Mouse (Mus musculus) heart, adult 2 months (tissue): Measurements from ENCODE around the gene Arhgef19. TPM values are rescaled to one million over a fixed set of nuclear protein-coding genes. Genes with fewer than 3 reads are reported as not detected.
A peak's percentile ranks its signal among the peaks of the same experiment; 100 is the strongest.

Source experiments
- DNase-seq, 2 experiments: peaks; one replicate each; pipeline ENCODE4 v3.0.0; 2021
- H3K27ac ChIP-seq: fragments of 200-600 bp; 2 replicates; pipeline ENCODE4 v1.8.1; 2022
- H3K27me3 ChIP-seq: fragments of 200-500 bp; 2 replicates; pipeline ENCODE4 v1.6.1; 2012; ENCODE audit warnings: mild to moderate bottlenecking, low read length, inconsistent platforms, mixed read lengths; ENCODE audit not compliant: control insufficient read depth, insufficient read depth
- H3K36me3 ChIP-seq: fragments of 200-500 bp; 2 replicates; pipeline ENCODE4 v1.6.1; 2012; ENCODE audit warnings: low read length, inconsistent platforms; ENCODE audit not compliant: control insufficient read depth, insufficient read depth
- H3K4me1 ChIP-seq: fragments of 200-500 bp; 2 replicates; pipeline ENCODE4 v1.6.1; 2011; ENCODE audit warnings: low read length; ENCODE audit not compliant: control insufficient read depth, insufficient read depth
- H3K4me3 ChIP-seq: fragments of 200-600 bp; 2 replicates; pipeline ENCODE4 v1.8.1; 2022
- H3K79me2 ChIP-seq: fragments of 200-500 bp; replicated peaks from 2 replicates; pipeline ENCODE4 v1.6.1; 2012; ENCODE audit warnings: mild to moderate bottlenecking, inconsistent platforms, low read length, moderate library complexity, mixed read lengths; ENCODE audit not compliant: control insufficient read depth, insufficient read depth
- H3K9ac ChIP-seq: fragments of 200-500 bp; 2 replicates; pipeline ENCODE4 v1.6.1; 2012; ENCODE audit warnings: low read depth, mild to moderate bottlenecking, control low read depth, inconsistent platforms, low read length, mixed read lengths
- CTCF ChIP-seq: fragments of 200-600 bp; IDR thresholded peaks from 2 replicates; pipeline ENCODE4 v1.8.1; 2022; ENCODE audit warnings: antibody characterized with exemption, mild to moderate bottlenecking, moderate library complexity
- EP300 ChIP-seq: fragments of 200-500 bp; IDR thresholded peaks from 2 replicates; pipeline ENCODE4 v1.6.1; 2011; ENCODE audit warnings: low read depth, low read length, control low read depth; ENCODE audit not compliant: insufficient read depth
- POLR2A ChIP-seq: fragments of 200-500 bp; IDR thresholded peaks from 2 replicates; pipeline ENCODE4 v1.6.1; 2011; ENCODE audit warnings: mild to moderate bottlenecking, low read depth, low read length, control low read depth; ENCODE audit not compliant: insufficient read depth
- WGBS: fragments of 180-500 bp; shearing (Covaris S2); methylation state at CpG from one replicate; pipeline ENCODE4 v1.1.7; 2018; 5-methylcytosine and 5-hydroxymethylcytosine counted together
- intact Hi-C: fragments of 180-260 bp; cut with DNase I; formaldehyde crosslinking; loops from one replicate; pipeline ENCODE4 v1.15.1; 2025
- polyA plus RNA-seq: library from polyadenylated mRNA; depleted of rRNA; stranded (reverse); fragments of >200 nt; gene quantifications from 2 replicates; pipeline ENCODE4 v1.2.3, GENCODE M21; 2012
- total RNA-seq, 2 experiments: library from RNA; stranded (reverse); gene quantifications; 2 replicates each; pipeline ENCODE4 v1.2.3; 2021

Gene Arhgef19
- total and polyA plus RNA-seq, 3 experiments: 22.4 to 40.1 (median 37.7) TPM

DNA sequence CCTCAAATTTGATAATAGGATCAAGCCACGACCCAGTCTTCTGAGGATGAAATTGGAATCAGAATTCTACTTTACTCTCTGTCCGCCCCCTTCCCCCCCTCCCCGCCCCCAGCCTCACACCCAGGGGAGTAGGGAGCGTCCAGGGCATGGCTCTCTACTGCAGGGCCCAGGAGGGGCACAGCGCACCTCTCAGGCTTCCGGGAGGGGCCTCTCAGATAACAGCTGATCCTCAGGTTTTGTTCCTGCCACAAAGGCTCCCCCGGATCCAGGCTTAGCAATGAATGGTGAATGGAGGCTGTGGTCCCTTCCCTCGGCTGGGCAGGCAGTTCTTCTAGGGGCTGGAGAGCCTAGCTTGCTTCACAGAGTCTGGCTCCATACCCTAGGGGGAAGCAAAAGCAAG lies 45.8 kb downstream of the Arhgef19 start:
- no peak for TF ChIP-seq EP300
- TF ChIP-seq CTCF: no peak
- TF ChIP-seq POLR2A: no peak
- intact Hi-C loops: loop anchor here (2.0 kb wide), 1 partner anchor 16 kb away; the partner anchor contains the start of gene Epha2
- Histone ChIP-seq H3K4me3 (no peak overlapping the region), H3K9ac (no peak overlapping the region), H3K79me2 (no peaks in the 10 kb centered on the region), H3K36me3 (no peaks in the 10 kb centered on the region), H3K4me1 (peaks cover 15% of the 10 kb centered on the region), H3K27me3 (no peaks in the 10 kb centered on the region), H3K27ac (no peak overlapping the region)
- DNase-seq: no peak
- WGBS: 81% methylated on average over 8 of the region's 8 CpGs

DNA sequence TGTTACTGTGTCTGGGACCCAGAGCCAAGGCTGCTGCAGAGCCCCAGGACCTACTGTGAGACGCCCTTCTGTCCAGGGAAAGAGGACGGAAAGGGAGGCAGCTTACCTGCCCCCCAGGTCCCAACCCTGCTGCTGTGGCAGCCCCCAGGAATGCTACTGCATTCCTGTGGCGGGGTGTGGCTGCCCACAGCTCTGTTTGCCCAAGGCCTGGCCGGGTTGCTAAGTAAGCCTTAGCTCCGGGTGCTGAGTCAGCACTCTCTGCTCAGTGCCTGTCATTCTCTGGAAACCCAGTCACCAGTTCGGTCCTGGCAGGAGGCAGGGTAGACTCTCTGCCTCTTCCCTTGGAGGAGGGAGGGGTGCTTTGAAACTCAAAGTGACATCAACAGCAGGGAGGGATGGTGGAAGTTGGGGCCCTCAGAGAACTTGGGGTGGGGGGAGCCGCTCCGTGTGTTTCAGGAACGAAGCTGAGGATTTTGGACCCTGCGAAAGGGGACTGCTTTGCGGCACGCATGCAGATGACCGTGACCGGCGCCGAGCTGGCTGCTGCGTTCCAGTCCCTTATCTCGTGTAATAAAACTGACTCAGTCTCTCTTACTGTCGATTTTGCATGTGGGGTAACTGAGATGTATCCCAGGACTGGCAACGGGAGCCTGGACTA lies 47.7 kb downstream of the Arhgef19 start:
- TF ChIP-seq EP300: no peak
- no peak for TF ChIP-seq CTCF
- TF ChIP-seq POLR2A: no peak
- no peak overlapping the region for H3K4me3 ChIP-seq
- DNase-seq: peak in 1 of 2 experiments; percentile 31

DNA sequence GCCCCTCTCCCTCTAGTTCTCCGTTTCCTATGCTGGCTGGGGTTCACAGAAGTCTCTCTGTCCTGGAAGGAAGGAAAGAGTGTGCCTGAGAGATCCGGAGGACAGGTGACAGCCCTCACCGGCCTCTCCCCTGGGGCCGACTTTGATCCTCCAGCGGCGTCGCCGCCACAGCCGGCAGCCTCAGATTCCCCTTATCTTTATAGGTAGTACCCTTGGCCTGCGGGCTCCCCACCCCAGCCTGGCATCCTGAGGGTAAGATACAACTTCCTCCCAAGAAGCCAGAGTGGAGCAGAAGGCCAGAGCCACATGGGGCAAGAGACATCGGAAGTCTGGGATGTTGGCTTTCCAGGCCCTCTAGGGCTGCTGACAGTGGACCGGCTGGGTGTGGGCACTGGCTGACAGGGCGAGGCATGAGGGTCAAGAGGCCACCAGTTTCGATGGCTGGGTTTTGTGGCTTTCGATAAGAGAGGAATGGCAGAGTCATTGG lies 48.3 kb downstream of the Arhgef19 start:
- no peak overlapping the region for H3K9ac ChIP-seq
- H3K79me2 ChIP-seq: no peaks in the 10 kb centered on the region
- no peaks in the 10 kb centered on the region for H3K36me3 ChIP-seq
- DNase-seq: peak in 1 of 2 experiments; percentile 18
- TF ChIP-seq EP300: no peak
- no peak overlapping the region for H3K27ac ChIP-seq
- intact Hi-C loops: no loop called here
- no peak overlapping the region for H3K4me3 ChIP-seq
- 30% methylated on average over 15 of the region's 15 CpGs for WGBS
- peaks cover 2% of the 10 kb centered on the region; the same call in 1 of the 2 replicates for H3K27me3 ChIP-seq
- peaks cover 4% of the 10 kb centered on the region; the same call in 1 of the 2 replicates for H3K4me1 ChIP-seq

More for the DNA sequence above, 47.7 kb downstream of the Arhgef19 start:
- no peaks in the 10 kb centered on the region for H3K79me2 ChIP-seq
- H3K4me1 ChIP-seq: peaks cover 6% of the 10 kb centered on the region
- peaks cover 2% of the 10 kb centered on the region; the same call in 1 of the 2 replicates for H3K27me3 ChIP-seq
- intact Hi-C loops: no loop called here
- H3K36me3 ChIP-seq: no peaks in the 10 kb centered on the region
- no peak overlapping the region for H3K27ac ChIP-seq
- 42% methylated on average over 20 of the region's 20 CpGs for WGBS
- no peak overlapping the region for H3K9ac ChIP-seq

DNA sequence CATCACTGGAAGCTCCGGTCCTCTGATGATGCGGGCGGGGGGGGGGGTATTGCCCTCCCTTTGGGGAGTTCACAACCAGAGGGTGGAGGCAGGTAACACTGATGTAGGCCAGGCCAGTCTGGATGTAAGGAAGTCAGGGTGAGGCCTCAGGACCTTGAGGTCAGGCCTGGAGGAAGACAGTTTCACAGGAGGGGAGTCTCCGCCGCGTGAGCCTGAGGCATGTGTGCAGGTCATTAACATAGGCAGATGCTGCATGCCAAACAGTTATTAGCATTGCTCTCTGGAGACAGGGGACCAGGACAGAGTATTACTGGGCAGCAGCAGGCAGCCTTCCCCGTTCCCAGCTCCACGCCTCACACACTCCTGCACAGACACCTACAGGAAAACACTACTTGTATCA lies 48.9 kb downstream of the Arhgef19 start:
- intact Hi-C loops: no loop called here

DNA sequence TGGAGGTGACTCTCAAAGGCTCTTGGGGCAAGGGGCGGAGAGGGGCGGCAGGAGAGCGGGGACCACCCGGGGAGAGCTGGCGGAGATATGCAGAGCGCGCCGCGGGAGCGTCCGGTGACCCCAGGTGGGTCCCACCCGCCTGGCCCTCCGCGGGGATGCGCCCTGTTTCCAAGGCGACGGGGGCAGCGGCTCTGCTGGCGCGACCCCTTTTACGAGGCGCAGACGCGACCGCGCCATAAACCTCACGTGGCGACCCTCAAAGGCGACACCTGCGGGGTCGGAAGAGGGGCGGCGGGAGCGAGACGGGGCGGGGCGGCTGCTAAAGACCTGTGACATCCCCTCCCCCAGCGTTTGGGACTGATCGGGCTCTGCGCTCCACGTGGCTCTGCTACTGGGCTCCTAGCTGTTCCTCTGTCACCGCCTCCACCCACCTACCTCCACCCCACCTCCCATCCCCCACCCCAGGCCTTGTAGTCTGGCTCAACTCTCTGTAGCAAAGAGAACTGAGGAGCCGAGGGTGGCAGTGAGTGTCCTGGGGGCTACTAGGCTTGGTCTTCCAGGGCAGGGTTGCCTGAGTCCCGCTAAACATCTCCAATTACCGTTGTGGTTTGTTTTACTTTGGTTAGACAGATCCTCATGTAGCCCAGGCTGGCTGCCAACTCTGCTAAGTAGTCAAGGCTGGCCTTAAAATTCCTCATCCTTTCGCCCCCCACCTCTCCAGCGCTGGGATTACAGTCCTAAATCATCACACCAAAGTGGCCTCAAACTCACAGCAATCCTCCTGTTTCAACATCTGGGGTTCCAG lies 52.5 kb downstream of the Arhgef19 start:
- intact Hi-C loops: no loop called here

More for the DNA sequence above, 48.9 kb downstream of the Arhgef19 start:
- Histone ChIP-seq H3K4me1 (peaks cover 4% of the 10 kb centered on the region; the same call in 1 of the 2 replicates), H3K4me3 (no peak overlapping the region), H3K27ac (no peak overlapping the region), H3K27me3 (peaks cover 2% of the 10 kb centered on the region; the same call in 1 of the 2 replicates), H3K9ac (no peak overlapping the region), H3K79me2 (no peaks in the 10 kb centered on the region), H3K36me3 (no peaks in the 10 kb centered on the region)
- TF ChIP-seq CTCF: no peak
- no peak for TF ChIP-seq POLR2A
- no peak for TF ChIP-seq EP300
- WGBS: 64% methylated on average over 8 of the region's 8 CpGs
- DNase-seq: no peak

More for the DNA sequence above, 52.5 kb downstream of the Arhgef19 start:
- Histone ChIP-seq H3K4me1 (0 out of 2 replicates have a peak, but pooled peaks cover 1% of the 10 kb centered on the region), H3K4me3 (no peak overlapping the region), H3K36me3 (no peaks in the 10 kb centered on the region), H3K27me3 (peaks cover 2% of the 10 kb centered on the region; the same call in 1 of the 2 replicates), H3K9ac (no peak overlapping the region), H3K79me2 (no peaks in the 10 kb centered on the region), H3K27ac (no peak overlapping the region)
- 12% methylated on average over 47 of the region's 47 CpGs for WGBS
- DNase-seq: no peak
- TF ChIP-seq EP300 (no peak), POLR2A (no peak), CTCF (no peak)
